Mouse (Mus musculus): ENCODE data around the gene Trf.

GRCm38 (mm10) chr9:103180303-103180702, 49.9 kb downstream of the Trf start:
- TF ChIP-seq GATA1 (IDR thresholded peaks at IDR 0.05; ENCODE audit: low read length) (no peak), TAL1 (IDR thresholded peaks at IDR 0.05; ENCODE audit: low read length) (no peak)
